Mouse (Mus musculus) fibroblast of lung, adult 2 months (primary cell): Measurements from ENCODE around the gene Nusap1.
A peak's percentile ranks its signal among the peaks of the same experiment; 100 is the strongest.
"Not testable (repeated sequence)": the region's sequence is repeated elsewhere in the genome, so short reads cannot be mapped to it uniquely, and the experiment has no call there.

Source experiments
- DNase-seq: peaks from one replicate; pipeline ENCODE4 v3.0.0-alpha.2; 2011; ENCODE audit warnings: low read depth

The Nusap1 gene

DNA sequence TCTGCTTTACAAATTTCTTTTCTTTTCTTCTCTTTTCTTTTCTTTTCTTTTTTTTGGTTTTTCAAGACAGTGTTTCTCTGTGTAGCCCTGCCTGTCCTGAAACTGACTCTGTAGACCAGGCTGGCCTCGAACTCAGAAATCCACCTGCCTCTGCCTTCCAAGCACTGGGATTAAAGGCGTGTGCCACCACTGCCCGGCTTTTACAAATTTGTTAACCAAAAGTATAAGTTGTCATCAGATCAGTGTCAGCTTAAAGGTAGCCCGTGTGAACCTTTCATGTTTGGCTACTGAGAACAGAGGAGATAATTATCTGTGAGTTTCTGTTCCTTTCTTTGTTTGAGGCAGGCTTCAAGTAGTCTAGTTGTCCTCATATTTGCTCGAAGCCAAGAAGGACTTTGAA is 26.2 kb downstream of the Nusap1 start:
- DNase-seq = no peak

DNA sequence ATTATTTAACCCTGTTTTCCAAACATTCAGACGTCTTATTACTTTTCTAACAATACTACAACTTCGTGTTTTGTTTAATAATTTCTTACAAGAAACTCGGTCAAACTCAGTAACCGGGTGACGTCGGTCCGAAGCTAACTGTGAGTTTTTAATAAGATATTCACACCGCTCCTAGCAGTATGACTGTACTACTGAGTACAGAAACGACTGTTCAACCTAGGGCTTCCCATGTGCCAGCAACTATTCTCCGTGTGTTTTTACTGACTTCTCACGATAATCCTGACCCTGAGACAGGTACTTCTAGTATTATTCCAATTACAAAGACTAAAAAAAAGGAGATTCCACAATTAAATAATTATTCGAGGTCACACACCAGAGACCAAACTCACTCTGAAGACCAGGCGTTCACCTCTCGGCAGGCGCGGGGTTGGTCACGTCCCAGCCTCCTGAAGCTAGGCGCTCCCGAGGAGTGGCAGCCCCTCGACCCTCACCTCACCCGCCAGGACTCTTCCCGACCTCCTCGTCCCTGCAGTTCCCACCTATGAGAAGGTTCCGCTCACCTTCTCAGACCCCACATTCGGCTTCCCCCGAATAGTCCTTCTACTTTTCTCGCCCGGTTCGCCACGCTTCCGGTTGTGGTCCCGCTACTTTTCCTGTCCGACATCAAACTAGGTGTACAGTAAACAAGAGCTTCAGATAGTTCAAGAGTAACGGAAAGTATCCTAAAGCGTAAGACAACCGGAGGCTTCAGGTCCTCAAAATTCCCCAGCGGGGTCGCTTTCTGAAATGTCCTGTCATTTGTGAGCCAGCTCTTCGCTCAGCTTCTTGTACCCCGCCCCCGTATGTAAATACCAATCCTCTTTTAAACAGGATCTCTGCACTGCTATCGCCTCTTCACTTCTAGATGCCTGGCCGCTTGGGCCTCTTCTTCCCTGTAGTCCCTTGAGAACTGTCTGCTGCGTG is 44.4 kb downstream of the Nusap1 start, which contains the start of gene Ndufaf1:
TSS of gene Ndufaf1 (minus strand) at position 608 of the 963 bp plus-strand sequence.
- peak; percentile 65 for DNase-seq

DNA sequence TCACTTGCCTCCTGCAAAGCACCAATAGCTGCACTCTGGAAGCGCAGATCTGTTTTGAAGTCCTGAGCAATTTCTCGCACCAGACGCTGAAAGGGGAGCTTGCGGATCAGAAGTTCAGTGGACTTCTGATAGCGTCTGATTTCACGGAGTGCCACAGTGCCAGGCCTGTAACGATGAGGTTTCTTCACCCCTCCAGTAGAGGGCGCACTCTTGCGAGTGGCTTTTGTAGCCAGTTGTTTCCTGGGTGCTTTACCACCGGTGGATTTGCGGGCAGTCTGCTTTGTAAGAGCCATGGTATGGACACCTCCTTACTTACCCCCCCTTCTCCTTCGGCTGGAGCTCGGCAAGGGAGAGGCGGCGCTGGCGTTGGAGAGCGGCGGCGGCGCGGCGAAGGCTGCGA is 47.6 kb downstream of the Nusap1 start:
- DNase-seq = not testable (repeated sequence)

DNA sequence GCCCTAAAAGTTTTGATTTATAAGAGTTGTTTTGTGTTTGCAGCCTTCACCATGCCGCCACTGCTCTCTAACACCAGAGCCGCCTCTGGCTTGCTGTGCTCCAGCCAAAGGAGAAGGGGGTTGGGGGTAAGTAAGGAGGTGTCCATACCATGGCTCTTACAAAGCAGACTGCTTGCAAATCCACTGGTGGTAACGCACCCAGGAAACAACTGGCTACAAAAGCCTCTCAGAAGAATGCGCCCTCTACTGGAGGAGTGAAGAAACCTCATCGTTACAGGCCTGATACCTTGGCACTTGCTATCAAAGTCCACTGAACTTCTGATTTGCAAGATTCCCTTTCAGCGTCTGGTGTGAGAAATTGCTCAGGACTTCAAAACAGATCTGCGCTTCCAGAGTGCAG is 50.9 kb downstream of the Nusap1 start:
- DNase-seq = no peak

DNA sequence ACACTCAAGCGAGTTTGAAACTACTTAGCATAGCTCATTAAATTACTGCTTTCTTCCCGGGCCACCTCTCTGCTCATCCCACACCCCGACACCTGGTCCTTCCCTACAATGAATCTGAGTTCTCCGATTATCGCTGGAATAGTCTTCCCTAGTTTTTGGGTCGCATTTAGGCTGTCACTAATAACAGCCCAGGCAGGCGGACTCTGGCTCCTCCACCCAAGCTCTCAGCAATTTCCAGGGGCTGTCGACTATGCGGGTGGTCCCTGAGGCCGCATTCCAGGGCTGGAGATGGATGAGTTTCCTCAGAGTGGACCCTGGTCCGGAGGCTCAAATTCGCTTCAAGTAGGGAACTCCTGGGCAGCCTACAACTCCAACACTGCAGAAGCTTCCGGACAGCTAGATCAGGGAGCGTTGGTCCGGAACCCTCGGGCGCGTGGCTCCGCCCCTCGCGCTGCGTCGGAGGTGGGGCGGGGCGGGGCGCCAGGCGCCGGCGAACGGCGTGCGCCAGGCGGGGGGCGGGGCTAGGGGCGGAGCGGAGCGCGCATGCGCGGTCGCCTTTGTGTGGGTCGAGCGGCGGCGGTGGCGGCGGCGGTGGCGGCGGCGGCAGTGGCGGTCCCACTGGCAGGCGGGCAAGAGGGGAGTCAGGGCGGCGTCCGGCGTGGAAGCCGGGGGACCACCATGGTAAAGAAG is 56.6 kb downstream of the Nusap1 start, which contains the start of gene Rtf1:
TSS of gene Rtf1 (plus strand) at position 544 of the 690 bp plus-strand sequence.
- peak; percentile 60 for DNase-seq

DNA sequence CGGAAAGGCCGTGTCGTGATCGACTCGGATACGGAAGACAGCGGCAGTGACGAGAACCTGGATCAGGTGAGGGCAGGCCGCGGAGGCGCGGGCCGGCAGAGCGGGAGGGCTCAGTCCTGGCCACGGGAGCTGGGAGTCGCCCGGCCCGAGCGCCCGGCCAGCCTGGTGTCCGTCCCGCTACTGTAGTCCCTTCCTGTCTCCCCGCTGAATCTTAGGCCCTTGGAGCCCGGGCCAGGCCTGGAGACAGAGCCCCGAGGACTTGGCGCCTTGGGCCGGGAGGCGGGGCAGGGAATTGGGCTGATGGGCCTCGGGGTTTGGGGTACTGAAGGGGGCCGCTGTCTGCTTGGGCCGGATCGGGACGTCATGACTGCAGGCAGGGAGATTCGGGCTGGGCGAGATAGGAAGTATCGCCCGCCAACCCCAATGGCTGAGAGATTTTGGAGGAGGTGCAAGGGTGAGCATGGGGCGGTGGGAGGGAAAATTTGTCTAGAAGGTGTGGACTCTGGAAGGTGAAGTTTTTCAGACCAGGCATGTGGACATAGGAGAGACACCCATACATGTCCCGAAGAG is 57.2 kb downstream of the Nusap1 start:
- DNase-seq = no peak

DNA sequence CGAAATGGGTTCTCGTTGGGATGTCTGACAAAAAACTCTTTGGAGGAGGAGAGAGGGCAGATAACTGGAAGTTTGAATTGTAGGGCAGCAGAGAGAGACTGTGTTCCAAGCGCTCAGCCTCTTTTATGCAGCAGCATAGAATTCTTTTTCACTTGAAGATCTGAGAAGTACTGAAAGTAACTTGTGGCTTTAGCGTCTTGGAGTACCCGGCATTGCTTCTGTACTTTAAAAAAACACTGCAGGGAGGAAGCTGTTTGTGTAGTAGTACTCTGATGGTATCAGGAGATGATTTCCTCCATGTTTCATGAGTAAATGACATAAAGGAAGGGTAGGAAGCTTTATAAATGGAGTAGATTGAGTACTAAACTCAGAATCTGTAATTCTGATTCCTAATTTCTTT is 57.7 kb downstream of the Nusap1 start:
- no peak for DNase-seq

DNA sequence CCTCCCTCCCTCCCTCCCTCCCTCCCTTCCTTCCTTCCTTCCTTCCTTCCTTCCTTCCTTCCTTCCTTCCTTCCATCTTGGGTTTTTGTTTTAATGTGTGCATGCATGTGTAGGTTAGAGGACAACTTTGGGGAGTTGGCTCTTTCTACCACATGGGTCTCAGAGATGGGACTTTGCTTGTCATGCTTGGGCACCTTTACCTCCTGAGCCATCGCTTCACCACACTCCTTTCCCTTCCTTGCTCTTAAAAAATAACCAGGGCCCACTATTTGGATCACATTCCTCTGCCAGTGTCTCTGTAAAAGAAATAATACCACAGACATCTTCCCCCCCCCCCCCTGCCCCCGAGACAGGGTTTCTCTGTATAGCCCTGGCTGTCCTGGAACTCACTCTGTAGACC is 65.6 kb downstream of the Nusap1 start:
- DNase-seq = no peak

DNA sequence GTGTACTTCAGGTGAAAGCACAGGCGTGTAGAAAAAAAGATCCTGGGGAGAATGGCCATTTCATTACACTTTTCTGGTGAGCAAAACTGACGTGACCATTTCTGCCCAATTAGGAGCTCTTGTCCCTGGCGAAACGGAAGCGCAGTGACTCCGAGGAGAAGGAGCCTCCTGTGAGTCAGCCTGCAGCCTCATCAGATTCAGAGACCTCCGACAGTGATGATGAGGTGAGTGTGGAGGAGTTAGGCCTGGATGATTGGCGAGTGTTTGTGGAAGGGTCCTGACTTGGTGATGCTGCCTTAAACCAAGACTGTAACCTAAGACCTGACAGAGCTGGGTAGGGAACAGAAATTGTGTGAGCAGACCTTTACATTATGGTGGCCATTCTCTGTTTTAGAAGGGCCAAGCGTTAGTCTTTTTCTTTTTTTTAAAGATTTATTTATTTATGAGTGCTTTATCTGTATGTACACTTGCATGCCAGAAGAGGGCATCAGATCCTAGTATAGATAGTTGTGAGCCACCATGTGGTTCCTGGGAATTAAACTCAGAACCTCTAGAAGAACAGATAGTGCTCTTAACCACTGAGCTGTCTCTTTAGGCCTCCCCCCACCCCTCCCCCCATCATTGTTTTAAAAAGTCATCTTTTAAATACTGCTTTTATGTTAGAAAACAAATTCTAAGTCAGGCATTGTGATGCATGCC is 74.1 kb downstream of the Nusap1 start:
- no peak for DNase-seq

DNA sequence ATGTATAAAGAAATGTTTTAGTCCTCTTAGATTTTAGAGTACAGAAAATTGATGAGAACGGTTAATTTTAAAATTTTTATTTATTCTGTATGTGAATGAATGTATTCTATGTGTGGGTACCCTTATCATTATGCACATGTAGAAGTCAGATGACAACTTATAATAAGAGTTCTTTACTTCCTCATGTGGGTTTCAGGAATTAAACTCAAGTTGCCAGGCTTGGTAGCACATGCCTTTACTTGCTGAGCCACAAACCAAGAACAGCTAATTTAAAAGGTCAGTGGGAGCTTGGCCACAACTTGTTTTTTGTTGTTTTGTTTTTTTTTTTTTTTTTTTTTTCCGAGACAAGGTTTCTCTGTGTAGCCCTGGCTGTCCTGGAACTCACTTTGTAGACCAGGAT is 76.7 kb downstream of the Nusap1 start:
- no peak for DNase-seq

DNA sequence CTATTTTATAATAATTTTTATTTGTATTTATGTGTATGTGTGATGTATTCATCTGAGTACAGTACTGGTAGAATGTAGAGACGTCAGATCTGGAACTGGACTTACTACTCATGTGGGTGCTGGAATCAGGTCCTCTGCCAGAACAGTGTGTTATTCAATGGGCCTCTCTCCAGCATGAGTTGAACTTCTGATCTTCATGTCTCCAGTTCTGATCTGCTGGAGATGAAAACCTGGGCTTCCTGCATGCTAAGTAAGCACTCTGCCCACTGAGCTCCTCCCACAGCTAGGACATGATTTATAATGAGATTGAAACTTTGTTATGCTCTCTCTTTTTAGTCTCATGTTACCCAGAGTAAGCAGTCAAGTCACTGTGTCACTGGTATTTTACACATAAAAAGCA is 78.0 kb downstream of the Nusap1 start:
- DNase-seq = no peak

DNA sequence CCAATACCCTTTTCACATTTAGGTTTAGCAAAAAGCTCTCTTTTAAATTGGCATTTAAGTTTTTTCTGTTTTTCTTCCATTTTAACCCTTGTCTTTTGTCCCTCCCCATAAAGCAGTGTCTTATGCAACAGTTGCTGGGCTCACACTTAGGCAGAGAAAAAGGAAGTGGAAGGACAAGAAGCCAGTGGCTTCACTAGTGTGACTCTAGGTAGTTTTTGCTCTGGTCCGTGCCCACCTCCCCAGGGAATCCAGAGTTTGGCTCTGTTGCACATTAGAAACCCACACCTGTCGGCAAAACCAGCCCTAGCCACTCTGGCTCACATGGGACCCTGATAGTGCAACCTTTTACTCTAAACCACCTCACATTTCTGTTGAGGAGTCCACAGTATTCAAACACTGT is 80.4 kb downstream of the Nusap1 start:
- no peak for DNase-seq

DNA sequence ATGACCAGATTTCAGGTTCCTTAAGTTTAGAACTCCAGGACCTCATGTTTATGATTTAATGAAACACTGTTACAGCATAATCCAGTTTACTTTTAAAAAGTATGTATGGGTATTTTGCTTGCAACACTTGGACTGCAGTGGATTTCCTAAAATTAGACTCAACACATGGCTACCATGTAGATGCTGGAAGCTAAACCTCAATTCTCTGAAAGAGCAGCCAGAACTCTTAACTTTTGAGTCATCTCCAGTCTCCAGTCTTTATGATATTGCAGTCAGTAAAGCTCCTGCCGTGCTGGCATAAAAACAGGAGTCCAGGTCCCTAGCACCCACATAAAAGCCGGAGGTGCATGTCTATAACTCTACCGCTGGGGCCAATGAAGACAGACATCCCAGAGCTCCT is 81.9 kb downstream of the Nusap1 start:
- no peak for DNase-seq
